Mouse (Mus musculus): ENCODE measurements around the gene Arl4d. TPM values are rescaled to one million over a fixed set of nuclear protein-coding genes. Genes with fewer than 3 reads are reported as not detected.

Arl4d gene
- 4.7 and 5.2 TPM in 2 replicates for polyA plus RNA-seq (2012; rRNA removed)

DNA sequence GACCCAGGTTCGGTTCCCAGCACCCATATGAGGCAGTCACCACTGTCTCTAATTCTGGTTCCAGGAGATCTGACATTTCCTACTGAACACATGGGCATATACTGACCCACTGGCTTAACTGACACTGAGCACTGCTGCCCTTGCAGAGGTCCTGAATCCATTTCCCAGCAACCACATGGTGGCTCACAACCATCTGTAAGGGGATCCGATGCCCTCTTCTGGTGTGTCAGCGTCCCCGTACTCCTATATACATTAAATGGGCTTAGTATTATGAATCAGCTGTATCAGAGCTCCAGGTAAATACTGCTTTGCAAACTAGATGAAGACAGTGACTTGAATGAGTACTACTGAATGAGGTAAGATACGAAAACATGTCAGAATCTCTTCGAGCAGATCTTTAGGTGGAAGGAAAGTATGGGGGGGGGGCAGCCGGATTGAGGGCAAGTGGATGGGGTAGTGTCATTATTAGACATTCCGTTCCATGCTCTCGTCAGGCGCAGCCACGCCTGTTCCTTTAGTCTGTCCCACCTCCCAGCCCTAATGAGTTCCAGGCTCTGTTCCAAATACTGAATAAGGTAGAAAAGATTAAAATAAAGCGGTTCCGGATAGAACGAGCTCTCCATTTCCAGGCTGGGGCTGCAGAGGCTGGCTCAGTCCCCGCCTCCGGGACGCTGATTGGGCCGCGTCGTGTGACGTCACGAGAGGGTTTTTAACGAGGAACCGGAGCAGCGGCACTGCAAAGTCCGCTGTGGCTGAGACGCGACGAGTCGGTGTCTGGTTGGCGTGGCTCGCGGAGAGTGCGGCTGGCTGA, at the start of gene Arl4d:
Arl4d (plus strand) TSS at position 717 of the 811 bp plus-strand sequence.

DNA sequence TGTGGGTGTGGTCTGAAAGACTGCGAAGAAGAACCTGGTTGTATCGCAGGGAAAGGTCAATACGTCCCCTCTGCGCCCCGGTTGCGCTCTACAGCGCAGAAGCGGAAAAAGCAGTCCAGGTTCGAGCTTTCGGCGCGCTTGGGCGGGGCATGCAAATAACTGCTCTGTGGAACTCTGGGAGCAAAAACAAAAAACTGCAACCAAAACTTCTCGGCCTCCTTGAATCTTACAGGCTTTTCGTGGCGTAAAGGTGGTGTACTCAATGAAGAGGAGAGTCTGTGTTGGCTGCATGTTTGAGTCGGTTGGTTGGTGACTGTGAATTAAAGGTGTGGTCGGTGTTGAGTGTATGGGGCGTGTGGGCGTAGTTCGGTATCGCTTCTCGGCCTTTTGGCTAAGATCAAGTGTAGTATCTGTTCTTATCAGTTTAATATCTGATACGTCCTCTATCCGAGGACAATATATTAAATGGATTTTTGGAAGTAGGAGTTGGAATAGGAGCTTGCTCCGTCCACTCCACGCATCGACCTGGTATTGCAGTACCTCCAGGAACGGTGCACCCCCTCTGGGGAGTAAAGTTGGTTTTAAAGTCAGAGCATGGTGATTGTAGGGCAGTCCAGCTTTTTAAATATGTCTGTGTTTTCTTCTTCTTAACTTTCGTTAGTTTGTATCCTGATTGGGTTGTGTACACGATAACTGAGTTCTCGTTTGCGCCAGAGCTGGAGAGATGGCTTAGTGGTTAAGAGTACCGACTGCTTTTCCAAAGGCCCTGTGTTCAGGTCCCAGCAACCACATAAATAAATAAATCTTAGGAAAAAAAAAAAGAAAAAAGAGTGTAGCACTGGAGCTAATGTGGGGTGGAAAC, 38.1 kb upstream of the Arl4d start, which contains the start of gene Rdm1:
Rdm1 (plus strand) TSS at position 201 of the 862 bp plus-strand sequence.

Other genes with a start within 250 kb of the Arl4d start
- gene Aarsd1, start 247.9 kb upstream of the Arl4d start, polyA plus RNA-seq (2012; rRNA removed) = 13.5 and 14.0 TPM in 2 replicates
- 0.64 and 0.79 TPM in 2 replicates for gene Gm27029, start 240.7 kb upstream of the Arl4d start, polyA plus RNA-seq (2012; rRNA removed)
- gene Rundc1, start 240.5 kb upstream of the Arl4d start, polyA plus RNA-seq (2012; rRNA removed) = 4.3 and 4.5 TPM in 2 replicates
- gene Ptges3l, start 240.2 kb upstream of the Arl4d start, polyA plus RNA-seq (2012; rRNA removed) = 0.80 and 0.88 TPM in 2 replicates
- 679 and 947 TPM in 2 replicates for gene Rpl27, start 223.2 kb upstream of the Arl4d start, polyA plus RNA-seq (2012; rRNA removed)
- 47.2 and 49.9 TPM in 2 replicates for gene Ifi35, start 217.1 kb upstream of the Arl4d start, polyA plus RNA-seq (2012; rRNA removed)
- gene Rnd2, start 200.5 kb upstream of the Arl4d start, polyA plus RNA-seq (2012; rRNA removed) = 3.3 and 4.1 TPM in 2 replicates
- 12.6 and 14.2 TPM in 2 replicates for gene Vat1, start 199.3 kb upstream of the Arl4d start, polyA plus RNA-seq (2012; rRNA removed)
- gene Brca1, start 113.6 kb upstream of the Arl4d start, polyA plus RNA-seq (2012; rRNA removed) = 4.0 and 4.2 TPM in 2 replicates
- gene Nbr1, start 113.4 kb upstream of the Arl4d start, polyA plus RNA-seq (2012; rRNA removed) = 41.3 and 42.4 TPM in 2 replicates
- gene Tmem106a, start 83.3 kb upstream of the Arl4d start, polyA plus RNA-seq (2012; rRNA removed) = 13.3 and 15.8 TPM in 2 replicates
- gene Gm11634, start 66.3 kb upstream of the Arl4d start, polyA plus RNA-seq (2012; rRNA removed) = not detected in 2 replicates
- 5.9 and 7.0 TPM in 2 replicates for gene Rdm1, start 38.3 kb upstream of the Arl4d start, polyA plus RNA-seq (2012; rRNA removed)
- 6.8 and 7.5 TPM in 2 replicates for gene Dhx8, start 67.4 kb downstream of the Arl4d start, polyA plus RNA-seq (2012; rRNA removed)
- gene Etv4, start 119.8 kb downstream of the Arl4d start, polyA plus RNA-seq (2012; rRNA removed) = 0.13 and 0.28 TPM in 2 replicates
- 0.16 TPM in 2 replicates for gene Meox1, start 228.8 kb downstream of the Arl4d start, polyA plus RNA-seq (2012; rRNA removed)